Mouse (Mus musculus) limb, embryonic 14.5 days (tissue): ENCODE measurements around the gene Ptpdc1. TPM values are rescaled to one million over a fixed set of nuclear protein-coding genes. Genes with fewer than 3 reads are reported as not detected.

Experiments
- ATAC-seq: fragments of 200-750 bp; cut with Nextera tagmentation; 2 replicates; pipeline ENCODE4 v1.8.0; 2017; ENCODE audit warnings: low read depth, moderate number of reproducible peaks, moderate TSS enrichment; ENCODE audit not compliant: low FRiP score
- DNase-seq: peaks from one replicate; pipeline ENCODE4 v3.0.0-alpha.2; 2015; ENCODE audit warnings: low spot score
- H3K27ac ChIP-seq: fragments of 300-500 bp; sonication (generic); replicated peaks from 2 replicates; pipeline ENCODE4 v1.5.1; 2014; ENCODE audit warnings: low read depth, mild to moderate bottlenecking, low read length, moderate library complexity, mixed read lengths
- H3K27me3 ChIP-seq: fragments of 300-500 bp; sonication (generic); 2 replicates; pipeline ENCODE4 v1.6.1; 2014; ENCODE audit warnings: low read length, mixed read lengths; ENCODE audit not compliant: control insufficient read depth, insufficient read depth
- H3K36me3 ChIP-seq: fragments of 300-500 bp; sonication (generic); 2 replicates; pipeline ENCODE4 v1.6.1; 2014; ENCODE audit warnings: mild to moderate bottlenecking, low read length, moderate library complexity, mixed read lengths; ENCODE audit not compliant: control insufficient read depth, insufficient read depth
- H3K4me1 ChIP-seq: fragments of 300-500 bp; sonication (generic); 2 replicates; pipeline ENCODE4 v1.6.1; 2014; ENCODE audit warnings: antibody characterized with exemption, low read length, mixed read lengths; ENCODE audit not compliant: control insufficient read depth, insufficient read depth
- H3K4me2 ChIP-seq: fragments of 300-500 bp; sonication (generic); replicated peaks from 2 replicates; pipeline ENCODE4 v1.6.1; 2014; ENCODE audit warnings: low read depth, mild to moderate bottlenecking, low read length, moderate library complexity; ENCODE audit not compliant: severe bottlenecking
- H3K4me3 ChIP-seq: fragments of 300-500 bp; sonication (generic); replicated peaks from 2 replicates; pipeline ENCODE4 v1.5.1; 2014; ENCODE audit warnings: low read length
- H3K9ac ChIP-seq: fragments of 300-500 bp; sonication (generic); 2 replicates; pipeline ENCODE4 v1.6.1; 2014; ENCODE audit warnings: mild to moderate bottlenecking, low read depth, low read length, moderate library complexity; ENCODE audit not compliant: severe bottlenecking
- H3K9me3 ChIP-seq: fragments of 300-500 bp; sonication (generic); 2 replicates; pipeline ENCODE4 v1.6.1; 2016; ENCODE audit warnings: low read length; ENCODE audit not compliant: control insufficient read depth
- POLR2A ChIP-seq: fragments of 200-500 bp; IDR thresholded peaks from 2 replicates; pipeline ENCODE4 v1.8.0; 2012; ENCODE audit warnings: inconsistent platforms, mild to moderate bottlenecking, moderate library complexity, borderline replicate concordance; ENCODE audit not compliant: insufficient read depth, insufficient read length; ENCODE audit errors: extremely low read depth
- WGBS: fragments of 180-500 bp; shearing (Covaris S2); extraction: QIAGEN DNeasy Blood & Tissue Kit; methylation state at CpG from one replicate; pipeline ENCODE4 v1.1.7; 2014; 5-methylcytosine and 5-hydroxymethylcytosine counted together
- polyA plus RNA-seq, 2 experiments: library from polyadenylated mRNA; depleted of rRNA in 1 of 2; stranded (reverse) in 1 of 2; unstranded in 1 of 2; fragments of >200 nt; fragmentation: Nextera tagmentation in 1 of 2; extraction: Ambion mirVana in 1 of 2; gene quantifications; 2 replicates each; pipeline versions ENCODE4 v1.2.1 to v1.2.3; 2012 to 2014

Ptpdc1 gene
- polyA plus RNA-seq, 2 experiments, result 16.3 to 20.2 TPM

- TF ChIP-seq POLR2A, result no peak
- DNase-seq (no peak), ATAC-seq (no peak)
- no peak overlapping the region for H3K9ac ChIP-seq
- H3K27ac ChIP-seq, result no peak overlapping the region
- WGBS, result 0% methylated on average over 1 of the region's 1 CpGs
- no peaks in the 10 kb centered on the region for H3K4me1 ChIP-seq
- no peak overlapping the region for H3K4me2 ChIP-seq
- H3K9me3 ChIP-seq, result no peaks in the 10 kb centered on the region
- no peaks in the 10 kb centered on the region for H3K36me3 ChIP-seq
- H3K27me3 ChIP-seq, result 0 out of 2 replicates have a peak, but pooled peaks cover 3% of the 10 kb centered on the region
- H3K4me3 ChIP-seq, result no peak overlapping the region
These were observed 25.2 kb upstream of the Ptpdc1 start for GRCm38 (mm10) chr13:48650615-48651014.

GRCm38 (mm10) chr13:48646696-48647095 is 21.2 kb upstream of the Ptpdc1 start:
- DNase-seq, result no peak
- Histone ChIP-seq H3K4me1 (no peaks in the 10 kb centered on the region), H3K27me3 (no peaks in the 10 kb centered on the region), H3K9me3 (no peaks in the 10 kb centered on the region), H3K4me2 (no peak overlapping the region), H3K4me3 (no peak overlapping the region), H3K36me3 (no peaks in the 10 kb centered on the region), H3K27ac (no peak overlapping the region), H3K9ac (no peak overlapping the region)
- TF ChIP-seq POLR2A, result no peak
- 91% methylated on average over 4 of the region's 4 CpGs for WGBS
- no peak for ATAC-seq

GRCm38 (mm10) chr13:48643991-48644390 is 18.5 kb upstream of the Ptpdc1 start:
- WGBS, result 39% methylated on average over 3 of the region's 3 CpGs
- H3K4me3 ChIP-seq, result no peak overlapping the region
- DNase-seq (no peak), ATAC-seq (no peak)
- no peak for TF ChIP-seq POLR2A
- H3K9me3 ChIP-seq, result no peaks in the 10 kb centered on the region
- H3K4me1 ChIP-seq, result no peaks in the 10 kb centered on the region
- no peaks in the 10 kb centered on the region for H3K36me3 ChIP-seq
- no peak overlapping the region for H3K27ac ChIP-seq
- no peak overlapping the region for H3K9ac ChIP-seq
- H3K4me2 ChIP-seq, result no peak overlapping the region
- H3K27me3 ChIP-seq, result no peaks in the 10 kb centered on the region

GRCm38 (mm10) chr13:48643072-48643471 is 17.6 kb upstream of the Ptpdc1 start:
- no peak overlapping the region for H3K9ac ChIP-seq
- H3K9me3 ChIP-seq, result no peaks in the 10 kb centered on the region
- ATAC-seq (no peak), DNase-seq (no peak)
- no peak for TF ChIP-seq POLR2A
- H3K36me3 ChIP-seq, result no peaks in the 10 kb centered on the region
- 81% methylated on average over 6 of the region's 6 CpGs for WGBS
- H3K27me3 ChIP-seq, result no peaks in the 10 kb centered on the region
- no peaks in the 10 kb centered on the region for H3K4me1 ChIP-seq
- H3K27ac ChIP-seq, result no peak overlapping the region
- no peak overlapping the region for H3K4me2 ChIP-seq
- H3K4me3 ChIP-seq, result no peak overlapping the region

GRCm38 (mm10) chr13:48639570-48639969 is 14.1 kb upstream of the Ptpdc1 start:
- DNase-seq (peak; percentile 86), ATAC-seq (peak; percentile 44; the same call in 1 of the 2 replicates)
- no peak for TF ChIP-seq POLR2A
- H3K9ac ChIP-seq, result no peak overlapping the region
- H3K9me3 ChIP-seq, result no peaks in the 10 kb centered on the region
- H3K4me2 ChIP-seq, result no peak overlapping the region
- no peaks in the 10 kb centered on the region for H3K27me3 ChIP-seq
- no peak overlapping the region for H3K27ac ChIP-seq
- no peaks in the 10 kb centered on the region for H3K4me1 ChIP-seq
- H3K4me3 ChIP-seq, result no peak overlapping the region
- H3K36me3 ChIP-seq, result no peaks in the 10 kb centered on the region

GRCm38 (mm10) chr13:48637706-48638105 is 12.2 kb upstream of the Ptpdc1 start:
- no peaks in the 10 kb centered on the region for H3K27me3 ChIP-seq
- no peak overlapping the region for H3K9ac ChIP-seq
- 51% methylated on average over 2 of the region's 2 CpGs for WGBS
- no peaks in the 10 kb centered on the region for H3K36me3 ChIP-seq
- H3K27ac ChIP-seq, result no peak overlapping the region
- TF ChIP-seq POLR2A, result no peak
- no peak overlapping the region for H3K4me2 ChIP-seq
- H3K4me1 ChIP-seq, result no peaks in the 10 kb centered on the region
- DNase-seq, result no peak
- no peak for ATAC-seq
- no peak overlapping the region for H3K4me3 ChIP-seq
- H3K9me3 ChIP-seq, result no peaks in the 10 kb centered on the region
